Mouse (Mus musculus): ENCODE results near the gene Adssl1.

- TF ChIP-seq CTCF (IDR thresholded peaks at IDR 0.05; ENCODE audit: low read depth, low read length) = no peak
- TF ChIP-seq POLR2A (IDR thresholded peaks at IDR 0.05; ENCODE audit: extremely low read depth, insufficient read depth, low read length) = no peak
These were observed 40.9 kb downstream of the Adssl1 start for GRCm38 (mm10) chr12:112660576-112661326.
